Mouse (Mus musculus): ENCODE data around the gene Adra2a. TPM values are rescaled to one million over a fixed set of nuclear protein-coding genes. Genes with fewer than 3 reads are reported as not detected.

Adra2a gene
- total RNA-seq, 4 experiments from 2014 or later, result 10.8 to 13.9 (median 13.1) TPM

DNA sequence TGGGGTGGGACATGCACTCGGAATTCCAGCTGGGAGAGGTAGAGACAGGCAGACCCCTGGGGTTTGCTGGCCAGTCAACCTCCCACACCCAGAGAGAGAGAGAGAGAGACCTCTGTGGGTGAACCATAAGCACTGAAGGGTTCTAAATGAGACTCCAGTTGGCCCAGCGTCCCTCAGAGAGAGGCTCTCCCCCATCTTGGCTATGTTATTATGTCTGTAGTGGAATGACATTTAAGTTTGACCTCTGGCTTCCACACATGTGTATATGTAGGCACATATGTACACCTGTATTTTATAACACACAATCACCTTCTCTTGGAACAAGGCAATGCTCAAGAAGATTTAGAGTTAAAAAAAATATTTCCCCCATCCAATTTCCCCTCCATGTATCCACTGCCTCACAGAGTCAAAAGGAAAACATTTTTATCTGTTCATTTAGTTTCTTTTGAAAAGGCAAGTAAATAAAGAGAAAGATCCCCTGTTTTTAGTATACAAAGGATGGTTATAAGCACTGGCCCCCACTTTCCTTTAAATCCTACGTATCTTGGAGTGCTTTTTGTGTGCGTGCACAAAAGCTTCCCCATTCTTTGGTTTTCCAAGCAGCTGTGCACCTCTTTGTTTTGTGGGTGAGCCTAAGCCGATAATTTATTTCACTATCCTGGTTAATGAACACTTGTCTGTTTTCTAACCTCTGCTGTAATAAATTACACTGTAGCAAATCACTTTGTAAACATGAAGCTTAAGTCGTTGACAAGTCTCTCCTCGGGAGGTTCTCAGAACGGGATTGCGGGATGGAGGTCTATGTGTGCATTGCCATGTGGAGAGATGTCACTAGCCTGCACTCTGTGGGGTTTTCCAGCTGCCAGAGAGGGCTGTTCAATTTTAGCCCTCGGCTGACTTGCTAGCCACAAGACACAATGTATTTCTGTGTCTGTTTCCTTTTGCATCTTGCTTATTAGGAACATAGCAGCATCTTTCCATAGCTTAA, 32.7 kb downstream of the Adra2a start:
- DNase-seq (ENCODE audit: low spot score in 2 of 2), result no peak

- DNase-seq (ENCODE audit: low spot score in 2 of 2), result no peak
These were observed 37.4 kb downstream of the Adra2a start for GRCm38 (mm10) chr19:54081303-54081702.

DNA sequence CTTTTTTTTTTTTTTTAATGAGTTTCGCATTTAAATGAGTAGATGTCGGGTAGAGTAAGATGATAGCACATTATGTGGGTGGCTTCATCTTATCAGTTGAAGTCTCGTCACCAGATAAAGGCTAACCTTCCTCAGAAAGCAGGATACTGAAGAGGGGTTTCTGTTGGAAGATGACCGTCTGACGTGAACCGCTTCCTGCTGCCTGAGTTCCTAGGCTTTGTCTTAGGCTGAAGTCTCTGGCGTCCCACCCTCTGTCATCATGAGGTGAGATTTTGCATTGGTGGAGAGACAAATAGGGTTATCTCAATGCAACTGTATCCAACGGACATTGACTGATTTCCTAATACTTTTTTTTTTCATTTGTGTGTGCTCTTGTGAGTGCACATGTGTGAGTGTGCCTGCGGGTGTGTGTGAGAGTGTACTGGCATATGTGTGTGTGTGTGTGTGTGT, 37.8 kb downstream of the Adra2a start:
- no peak for DNase-seq (ENCODE audit: low spot score in 2 of 2)

DNA sequence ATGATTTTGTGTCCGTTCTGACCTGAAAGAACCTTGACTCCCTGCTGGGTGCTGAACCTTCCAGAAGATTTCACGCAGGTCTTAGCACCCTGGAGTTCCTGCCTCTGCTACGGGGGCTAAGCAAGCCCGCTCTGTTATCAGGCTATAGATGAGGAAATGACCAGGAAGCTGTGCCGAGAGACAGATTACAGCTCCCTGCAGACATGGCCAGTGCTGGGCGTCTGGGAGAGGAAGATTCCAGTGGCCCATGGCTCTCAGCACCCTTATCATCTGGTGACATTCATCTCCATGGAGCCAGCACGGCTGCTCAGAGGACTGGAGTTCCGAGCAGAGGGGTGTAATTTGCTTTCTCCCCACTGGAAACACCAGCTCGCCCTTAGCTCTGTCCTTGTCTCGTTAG, 43.4 kb downstream of the Adra2a start:
- DNase-seq (ENCODE audit: low spot score in 2 of 2), result no peak

DNA sequence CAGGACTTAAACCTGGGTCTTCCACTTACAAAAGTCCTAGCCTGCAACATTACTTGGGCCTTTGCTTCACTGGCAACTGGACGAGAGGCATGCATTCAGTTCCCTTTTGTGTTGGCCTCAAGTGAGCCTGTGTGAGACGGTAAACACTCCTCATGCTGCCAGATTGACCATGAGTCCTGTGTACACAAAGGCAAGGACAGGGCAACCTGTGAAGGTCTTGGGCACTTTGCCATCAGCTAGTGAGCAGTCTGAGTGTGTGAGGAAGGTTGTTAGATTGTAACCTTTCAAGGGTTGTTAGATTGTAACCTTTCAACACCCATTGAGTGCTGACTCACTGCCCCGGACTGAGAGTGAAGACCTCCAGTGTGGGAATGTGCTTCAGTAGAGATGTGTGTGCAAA, 49.6 kb downstream of the Adra2a start:
- no peak for DNase-seq (ENCODE audit: low spot score in 2 of 2)

DNA sequence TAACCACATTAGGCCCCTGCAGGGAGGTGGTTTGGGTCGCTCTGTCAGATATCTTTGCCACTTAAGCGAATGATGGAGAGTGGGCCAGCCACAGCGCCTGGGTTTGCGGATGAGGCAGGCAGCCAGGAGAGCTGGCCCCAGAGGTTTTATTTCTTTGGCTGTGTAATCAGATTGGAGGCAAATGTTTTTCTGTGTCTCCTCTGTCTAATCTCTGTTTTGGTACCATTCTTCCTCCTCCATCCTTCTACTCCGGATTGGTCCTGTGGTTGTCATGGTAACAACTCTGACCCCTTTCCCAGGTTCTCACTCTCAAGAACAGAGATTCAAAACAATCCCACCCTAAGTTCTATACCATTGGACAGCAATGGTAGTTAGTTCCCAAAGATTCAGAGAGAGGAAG, 51.8 kb downstream of the Adra2a start:
- no peak for DNase-seq (ENCODE audit: low spot score in 2 of 2)

DNA sequence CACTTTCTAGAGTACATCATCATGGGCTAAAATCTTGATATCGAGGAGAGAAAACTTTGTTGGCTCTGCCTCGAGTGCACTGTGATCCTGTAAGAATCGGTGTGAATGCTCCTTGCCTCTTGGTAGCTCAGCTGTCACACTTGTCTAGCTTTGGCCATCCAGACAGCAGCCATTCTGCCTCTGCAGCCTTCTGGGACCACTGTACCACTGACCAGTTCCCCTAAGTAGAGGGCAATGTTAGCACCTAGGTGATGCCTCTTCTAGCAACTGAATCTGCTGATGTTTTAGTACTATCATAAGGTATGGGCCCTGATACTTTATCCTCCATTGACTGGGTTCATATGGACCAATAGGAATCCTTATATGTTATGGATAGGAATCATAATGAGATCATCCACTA, 54.4 kb downstream of the Adra2a start:
- DNase-seq (ENCODE audit: low spot score in 2 of 2), result no peak

Other genes with a start within 250 kb of the Adra2a start
- 100 to 1,000 TPM; 101 to 108 (median 106) TPM for gene Pdcd4, start 151.9 kb upstream of the Adra2a start, total RNA-seq (2022)
- gene Shoc2, start 99.8 kb upstream of the Adra2a start, total RNA-seq (2022), result 10 to 100 TPM; 46.4 to 55.0 (median 50.5) TPM
- gene Bbip1, start 99.5 kb upstream of the Adra2a start, total RNA-seq (2022), result 10 to 100 TPM; 46.0 to 51.1 (median 49.1) TPM